Mouse (Mus musculus) cerebellum, adult 2 months (tissue): Measurements from ENCODE around the gene Naip2.
"Not testable (repeated sequence)": the region's sequence is repeated elsewhere in the genome, so short reads cannot be mapped to it uniquely, and the experiment has no call there.

ENCODE experiments used
- CTCF ChIP-seq: fragments of 200-500 bp; IDR thresholded peaks from 2 replicates; pipeline ENCODE4 v1.5.1; 2011; ENCODE audit warnings: low read depth, mild to moderate bottlenecking, control low read depth, low read length, moderate library complexity, borderline replicate concordance; ENCODE audit not compliant: insufficient read depth
- POLR2A ChIP-seq: fragments of 200-500 bp; IDR thresholded peaks from 2 replicates; pipeline ENCODE4 v1.6.1; 2011; ENCODE audit warnings: low read length, control low read depth, borderline replicate concordance; ENCODE audit not compliant: insufficient read depth

- TF ChIP-seq POLR2A, CTCF: not testable (repeated sequence)
Observed at GRCm38 (mm10) chr13:100161171-100161870, 40.6 kb downstream of the Naip2 start.
